Mouse (Mus musculus) spleen, adult 2 months (tissue): ENCODE results near the gene Rab30. TPM values are rescaled to one million over a fixed set of nuclear protein-coding genes. Genes with fewer than 3 reads are reported as not detected.
A peak's percentile ranks its signal among the peaks of the same experiment; 100 is the strongest.

ENCODE experiments used
- DNase-seq, 2 experiments: peaks; one replicate each; pipeline versions ENCODE4 v3.0.0 to v3.0.0-alpha.2; 2012 to 2021; ENCODE audit warnings: low spot score in 2 of 2, low read depth in 1 of 2
- H3K27ac ChIP-seq: fragments of 200-500 bp; 2 replicates; pipeline ENCODE4 v1.5.1; 2012; ENCODE audit warnings: low read length, inconsistent platforms; ENCODE audit not compliant: insufficient read depth
- H3K27me3 ChIP-seq: fragments of 200-500 bp; 2 replicates; pipeline ENCODE4 v1.6.1; 2012; ENCODE audit warnings: mild to moderate bottlenecking, moderate library complexity, low read length, inconsistent platforms; ENCODE audit not compliant: control insufficient read depth, insufficient read depth
- H3K36me3 ChIP-seq: fragments of 200-500 bp; 2 replicates; pipeline ENCODE4 v1.6.1; 2012; ENCODE audit warnings: mild to moderate bottlenecking, low read length, inconsistent platforms; ENCODE audit not compliant: control insufficient read depth, insufficient read depth
- H3K4me1 ChIP-seq: fragments of 200-500 bp; 2 replicates; pipeline ENCODE4 v1.6.1; 2011; ENCODE audit warnings: inconsistent platforms; ENCODE audit not compliant: control insufficient read depth, insufficient read depth, insufficient read length
- H3K4me3 ChIP-seq: fragments of 200-500 bp; 2 replicates; pipeline ENCODE4 v1.5.1; 2011; ENCODE audit warnings: mild to moderate bottlenecking, inconsistent platforms; ENCODE audit not compliant: insufficient read depth, insufficient read length; ENCODE audit errors: extremely low read depth
- CTCF ChIP-seq: fragments of 200-500 bp; IDR thresholded peaks from 2 replicates; pipeline ENCODE4 v1.5.1; 2011; ENCODE audit warnings: mild to moderate bottlenecking, inconsistent platforms; ENCODE audit not compliant: insufficient read depth, insufficient read length, insufficient replicate concordance; ENCODE audit errors: extremely low read depth
- POLR2A ChIP-seq: fragments of 200-500 bp; IDR thresholded peaks from 2 replicates; pipeline ENCODE4 v1.6.1; 2011; ENCODE audit warnings: low read depth, low read length, inconsistent platforms
- WGBS: fragments of 180-500 bp; shearing (Covaris S2); methylation state at CpG from one replicate; pipeline ENCODE4 v1.1.7; 2018; 5-methylcytosine and 5-hydroxymethylcytosine counted together
- polyA plus RNA-seq: library from polyadenylated mRNA; depleted of rRNA; stranded (reverse); fragments of >200 nt; gene quantifications from 2 replicates; pipeline ENCODE4 v1.2.3, GENCODE M21; 2012; rRNA removed

Rab30 gene
- 3.9 and 4.2 TPM in 2 replicates for polyA plus RNA-seq

DNA sequence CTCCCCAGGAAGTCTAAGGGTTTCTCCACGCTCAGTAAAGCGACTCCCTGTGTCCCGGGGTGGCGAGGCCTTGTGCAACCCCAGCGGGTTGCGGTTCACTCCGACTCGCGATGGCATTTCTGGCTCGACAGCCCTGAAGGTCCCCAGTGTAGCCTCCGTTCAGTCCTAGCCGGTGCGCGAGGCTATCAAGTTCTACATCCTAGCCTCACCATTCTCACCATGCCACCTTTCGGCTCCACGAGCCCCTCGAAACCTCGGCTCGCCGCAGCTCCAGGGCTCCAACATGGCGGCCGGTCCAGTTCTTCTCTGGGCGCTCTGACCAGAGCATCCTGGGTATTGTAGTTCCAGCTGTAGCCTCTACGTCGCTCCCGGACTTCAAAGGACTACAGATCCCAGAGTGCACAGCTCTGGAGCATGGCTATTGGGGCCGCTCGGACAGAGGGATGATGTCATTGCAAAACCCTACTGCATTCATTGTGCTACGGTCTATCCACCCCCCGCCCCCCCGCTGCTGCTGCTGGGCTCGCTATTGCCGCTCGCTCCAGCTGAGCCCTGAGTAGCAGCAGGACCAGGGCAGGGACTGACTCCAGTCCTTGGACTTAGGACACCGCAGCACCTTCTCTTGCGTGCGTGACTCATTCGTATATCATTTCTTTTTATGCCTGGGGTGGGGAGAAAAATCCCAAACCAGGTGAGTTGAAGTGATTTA lies at the start of gene Rab30:
Gene Rab30 (plus strand): TSS at position 452 of the 709 bp plus-strand sequence.
- H3K27me3 ChIP-seq: peaks cover 9% of the 10 kb centered on the region; the same call in 1 of the 2 replicates
- H3K4me1 ChIP-seq: peaks cover 3% of the 10 kb centered on the region
- peak within 1 kb of the TSS; percentile 91 for H3K27ac ChIP-seq
- peak; percentile 88 to 96 for DNase-seq
- peaks cover 6% of the 10 kb centered on the region for H3K36me3 ChIP-seq
- under 1% methylated on average over 38 of the region's 38 CpGs for WGBS
- TF ChIP-seq POLR2A (peak; percentile 88), CTCF (no peak)
- H3K4me3 ChIP-seq: peak within 1 kb of the TSS; percentile 90

DNA sequence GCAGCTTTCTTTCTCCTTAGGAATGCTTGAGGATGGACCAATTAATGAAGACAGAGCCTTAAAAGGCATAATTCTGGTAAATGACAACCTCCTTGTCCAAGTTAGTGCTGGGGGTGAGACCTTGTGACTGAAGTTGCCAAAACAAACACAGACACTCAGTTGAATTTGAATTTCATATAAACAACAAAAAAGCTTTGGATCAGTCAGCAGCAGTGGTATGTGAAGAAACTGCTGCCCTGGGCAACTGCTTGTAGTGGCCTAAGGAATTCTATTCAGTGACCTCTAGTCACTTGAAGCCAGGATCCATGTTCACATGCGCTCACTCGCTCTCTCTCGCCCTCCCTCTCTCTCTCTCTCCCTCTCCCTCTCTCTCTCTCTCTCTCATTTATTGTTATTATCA lies 45.0 kb upstream of the Rab30 start:
- 90% methylated on average over 3 of the region's 3 CpGs for WGBS
- H3K27ac ChIP-seq: no peak overlapping the region
- H3K27me3 ChIP-seq: no peaks in the 10 kb centered on the region
- TF ChIP-seq POLR2A: no peak
- no peak for TF ChIP-seq CTCF
- H3K4me3 ChIP-seq: no peak overlapping the region
- no peaks in the 10 kb centered on the region for H3K36me3 ChIP-seq
- H3K4me1 ChIP-seq: no peaks in the 10 kb centered on the region
- no peak for DNase-seq

DNA sequence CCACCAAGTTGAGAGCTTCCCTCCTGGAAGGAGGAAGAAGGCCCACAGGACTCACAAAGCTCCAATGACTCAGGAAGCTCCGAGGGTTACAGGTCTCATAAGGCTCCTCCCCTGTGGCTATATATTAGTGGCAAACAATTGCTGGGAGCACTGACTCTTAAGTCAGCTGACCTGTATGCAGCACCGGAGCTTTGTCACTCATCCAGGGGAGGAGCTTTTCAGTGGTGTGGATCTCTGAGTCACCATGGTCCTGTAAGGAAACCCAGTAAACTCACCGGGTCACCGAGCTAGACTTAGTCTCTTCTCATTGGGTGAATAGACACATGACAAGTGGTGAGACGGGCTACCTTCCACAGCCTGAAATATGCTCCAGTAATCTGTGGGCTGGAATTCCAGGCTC lies 42.6 kb upstream of the Rab30 start:
- Histone ChIP-seq H3K4me3 (no peak overlapping the region), H3K27me3 (no peaks in the 10 kb centered on the region), H3K27ac (no peak overlapping the region), H3K36me3 (no peaks in the 10 kb centered on the region), H3K4me1 (no peaks in the 10 kb centered on the region)
- TF ChIP-seq POLR2A: no peak
- WGBS: 69% methylated on average over 5 of the region's 5 CpGs
- DNase-seq: no peak

DNA sequence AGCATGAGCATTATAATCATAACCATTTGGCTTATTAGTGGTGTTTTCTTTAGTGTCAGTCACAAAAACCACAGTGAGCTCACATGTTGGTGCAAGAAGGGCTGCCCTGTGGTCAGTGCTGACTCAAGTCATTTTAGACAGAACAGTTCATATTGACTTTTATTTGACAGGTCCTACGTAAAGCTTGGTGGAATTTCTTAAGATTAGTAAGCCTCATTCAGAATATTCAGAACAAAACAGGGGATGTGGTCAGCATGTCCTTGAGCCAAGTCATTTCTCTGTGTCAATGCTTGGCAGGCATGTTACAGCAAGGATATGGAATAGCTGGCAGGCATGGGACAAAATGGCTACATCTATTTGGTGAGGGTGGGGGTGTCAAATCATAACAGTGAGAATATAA lies 37.7 kb upstream of the Rab30 start:
- 74% methylated on average over 1 of the region's 1 CpGs for WGBS
- no peak for DNase-seq
- Histone ChIP-seq H3K36me3 (no peaks in the 10 kb centered on the region), H3K4me1 (no peaks in the 10 kb centered on the region), H3K27me3 (no peaks in the 10 kb centered on the region), H3K4me3 (no peak overlapping the region), H3K27ac (no peak overlapping the region)
- TF ChIP-seq POLR2A (no peak), CTCF (no peak)

DNA sequence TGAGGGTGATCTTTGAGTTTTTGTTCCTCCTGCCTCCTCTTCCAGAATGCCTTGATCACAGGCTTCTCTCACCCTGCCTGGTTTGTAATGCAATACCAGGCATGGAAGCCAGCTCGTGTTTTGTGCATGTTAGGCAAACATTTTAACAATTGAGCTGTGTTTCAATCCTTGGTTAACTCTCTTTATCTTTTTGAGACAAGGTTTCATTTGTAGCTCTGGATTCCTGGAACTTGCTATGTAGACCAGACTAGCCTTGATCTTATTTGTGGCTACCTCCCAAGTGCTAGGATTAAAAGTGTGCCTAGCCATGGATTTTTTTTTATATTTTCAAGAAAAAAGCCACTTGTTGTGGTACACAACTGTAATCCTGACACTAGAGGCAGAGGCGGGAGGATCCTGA lies 35.9 kb upstream of the Rab30 start:
- Histone ChIP-seq H3K4me1 (no peaks in the 10 kb centered on the region), H3K27ac (no peak overlapping the region), H3K36me3 (no peaks in the 10 kb centered on the region), H3K4me3 (no peak overlapping the region), H3K27me3 (no peaks in the 10 kb centered on the region)
- no peak for DNase-seq
- 81% methylated on average over 2 of the region's 2 CpGs for WGBS
- TF ChIP-seq POLR2A: no peak
- TF ChIP-seq CTCF: no peak

DNA sequence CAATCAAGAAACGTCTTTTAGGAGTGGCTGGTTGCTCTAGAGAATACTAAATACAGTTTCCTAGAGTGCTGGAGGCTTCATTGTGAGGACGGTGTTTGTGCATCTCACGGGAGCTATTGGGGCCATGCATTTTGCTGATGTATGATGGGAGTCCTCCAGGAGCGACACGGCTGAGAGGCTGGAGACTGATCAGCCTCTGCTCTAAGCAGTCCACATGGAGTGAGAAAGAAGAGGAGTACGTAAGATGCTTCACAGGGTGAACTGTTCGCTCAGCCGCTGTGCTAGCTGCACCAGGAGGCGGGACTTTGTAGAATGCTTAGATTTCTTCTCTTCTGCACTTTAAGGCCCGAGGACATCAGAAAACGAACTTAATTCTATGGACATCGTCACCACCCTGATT lies 34.7 kb upstream of the Rab30 start:
- WGBS: 89% methylated on average over 12 of the region's 12 CpGs
- H3K27ac ChIP-seq: no peak overlapping the region
- TF ChIP-seq CTCF: no peak
- no peaks in the 10 kb centered on the region for H3K4me1 ChIP-seq
- H3K27me3 ChIP-seq: no peaks in the 10 kb centered on the region
- DNase-seq: no peak
- no peaks in the 10 kb centered on the region for H3K36me3 ChIP-seq
- H3K4me3 ChIP-seq: no peak overlapping the region

DNA sequence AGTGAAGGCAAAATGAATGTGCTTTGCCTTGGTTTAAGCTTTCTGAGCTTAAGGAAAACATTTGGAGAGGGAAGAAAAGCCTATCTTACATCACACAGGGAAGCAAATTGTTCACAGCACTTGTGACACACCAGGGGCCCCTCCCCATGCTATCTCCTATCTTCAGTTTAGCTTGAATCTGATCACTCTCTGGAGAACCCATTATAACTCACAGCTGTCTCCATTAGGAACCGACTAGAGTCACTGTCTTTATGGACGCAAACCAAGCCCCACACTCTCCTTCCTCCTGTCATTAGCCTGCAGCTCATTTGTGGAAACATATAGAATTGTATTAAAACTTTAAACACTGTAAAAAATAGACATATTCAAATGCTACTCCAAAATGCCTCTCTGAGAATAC lies 31.8 kb upstream of the Rab30 start:
- Histone ChIP-seq H3K27ac (no peak overlapping the region), H3K27me3 (no peaks in the 10 kb centered on the region), H3K36me3 (no peaks in the 10 kb centered on the region), H3K4me3 (no peak overlapping the region), H3K4me1 (no peaks in the 10 kb centered on the region)
- DNase-seq: no peak
- no peak for TF ChIP-seq CTCF
- TF ChIP-seq POLR2A: no peak
- 72% methylated on average over 2 of the region's 2 CpGs for WGBS
